Mouse (Mus musculus) kidney, adult 11 months (tissue): ENCODE measurements around the gene Tfap4.
"Not testable (repeated sequence)": the region's sequence is repeated elsewhere in the genome, so short reads cannot be mapped to it uniquely, and the experiment has no call there.

Experiments
- DNase-seq: peaks from one replicate; pipeline ENCODE4 v3.0.0; 2022

Tfap4 gene

GRCm38 (mm10) chr16:4592909-4593875 is 33.5 kb upstream of the Tfap4 start:
- DNase-seq, result peak; percentile 87

GRCm38 (mm10) chr16:4590236-4590635 is 30.6 kb upstream of the Tfap4 start:
- no peak for DNase-seq

GRCm38 (mm10) chr16:4587516-4588210 is 28.0 kb upstream of the Tfap4 start:
- peak; percentile 82 for DNase-seq

GRCm38 (mm10) chr16:4586531-4587123 is 27.0 kb upstream of the Tfap4 start:
- peak; percentile 99 for DNase-seq

GRCm38 (mm10) chr16:4585642-4586530 is 26.2 kb upstream of the Tfap4 start:
- no peak for DNase-seq

GRCm38 (mm10) chr16:4584438-4584837 is 24.8 kb upstream of the Tfap4 start:
- no peak for DNase-seq

GRCm38 (mm10) chr16:4583807-4584206 is 24.2 kb upstream of the Tfap4 start:
- no peak for DNase-seq

GRCm38 (mm10) chr16:4581179-4581578 is 21.5 kb upstream of the Tfap4 start:
- not testable (repeated sequence) for DNase-seq

GRCm38 (mm10) chr16:4578630-4579029 is 19.0 kb upstream of the Tfap4 start:
- DNase-seq, result no peak

GRCm38 (mm10) chr16:4576873-4577272 is 17.2 kb upstream of the Tfap4 start:
- DNase-seq, result no peak

- DNase-seq, result no peak
Observed at GRCm38 (mm10) chr16:4576038-4576437, 16.4 kb upstream of the Tfap4 start.

- no peak for DNase-seq
Observed at GRCm38 (mm10) chr16:4570737-4571136, 11.1 kb upstream of the Tfap4 start.

- peak; percentile 74 for DNase-seq
Observed at GRCm38 (mm10) chr16:4567912-4568311, 8.3 kb upstream of the Tfap4 start.

GRCm38 (mm10) chr16:4560145-4560952 is 695 bp upstream of the Tfap4 start:
- peak; percentile 74 for DNase-seq

- DNase-seq, result peak; percentile 75
Observed at GRCm38 (mm10) chr16:4558980-4559631, 548 bp downstream of the Tfap4 start.

GRCm38 (mm10) chr16:4558384-4558979 is 1.2 kb downstream of the Tfap4 start:
- peak; percentile 93 for DNase-seq

GRCm38 (mm10) chr16:4557949-4558348 is 1.7 kb downstream of the Tfap4 start:
- peak; percentile 87 for DNase-seq

- peak; percentile 80 for DNase-seq
Observed at GRCm38 (mm10) chr16:4557085-4557484, 2.6 kb downstream of the Tfap4 start.

- no peak for DNase-seq
Observed at GRCm38 (mm10) chr16:4555555-4555954, 4.1 kb downstream of the Tfap4 start.

GRCm38 (mm10) chr16:4552829-4553550 is 6.7 kb downstream of the Tfap4 start:
- DNase-seq, result no peak
